In genomic region chr17:66241868-66242622, GRCm38 (mm10) we compare ENCODE assay signal across 7 mouse cellular contexts.
A peak's percentile ranks its signal among the peaks of the same experiment; 100 is the strongest.
DNase-seq lines count a peak whose midpoint lies in the region; ATAC-seq and TF ChIP-seq lines count a peak whose summit lies in the region.

No protein-coding gene starts in this region.

- no peak for ATAC-seq in intestine, embryonic 14.5 days (replicated peaks; ENCODE audit: low FRiP score, low TSS enrichment, low read depth)

- H3K9me3 ChIP-seq in intestine, embryonic 14.5 days (ENCODE audit: control insufficient read depth, low read length) = no peaks in the 10 kb centered on the region

- H3K4me1 ChIP-seq in intestine, embryonic 14.5 days (replicated peaks; ENCODE audit: control insufficient read depth, insufficient read depth, low read length) = peaks cover 14% of the 10 kb centered on the region
- H3K4me1 ChIP-seq in cerebellum, adult 2 months (ENCODE audit: control insufficient read depth, insufficient read depth, low read length) = peaks cover 5% of the 10 kb centered on the region; the same call in 1 of the 2 replicates

- 0 out of 2 replicates have a peak overlapping the region, but pooled peaks have one; percentile 2 for H3K4me3 ChIP-seq in intestine, embryonic 14.5 days (ENCODE audit: low read depth, low read length)
- no peak overlapping the region for H3K4me3 ChIP-seq in cerebellum, adult 2 months (replicated peaks; ENCODE audit: insufficient read depth, low read depth, low read length)

- DNase-seq in adrenal gland, adult 2 months = peak; percentile 65
- DNase-seq in embryo, embryonic 10.5 days (ENCODE audit: low spot score) = peak; percentile 88
- DNase-seq in intestine, embryonic 14.5 days (ENCODE audit: low spot score) = peak; percentile 57
- DNase-seq in lung, postnatal 14 days = peak; percentile 25
- no peak for DNase-seq in cerebellum, adult 11 months
- no peak for DNase-seq in cerebellum, adult 2 months
- DNase-seq in spleen, adult 12 weeks (ENCODE audit: low spot score) = no peak

- no peaks in the 10 kb centered on the region for H3K36me3 ChIP-seq in intestine, embryonic 14.5 days (ENCODE audit: control insufficient read depth, insufficient read depth, low read length)

- no peak for TF ChIP-seq POLR2A in cerebellum, adult 2 months (IDR thresholded peaks at IDR 0.05; ENCODE audit: borderline replicate concordance, insufficient read depth, low read length)

- no peak for TF ChIP-seq CTCF in cerebellum, adult 2 months (IDR thresholded peaks at IDR 0.05; ENCODE audit: borderline replicate concordance, insufficient read depth, low read depth, low read length)

- H3K4me2 ChIP-seq in intestine, embryonic 14.5 days (ENCODE audit: low read length) = peak overlapping the region; percentile 25

- no peaks in the 10 kb centered on the region for H3K27me3 ChIP-seq in intestine, embryonic 14.5 days (replicated peaks; ENCODE audit: control insufficient read depth, insufficient read depth, low read length)
- no peaks in the 10 kb centered on the region for H3K27me3 ChIP-seq in cerebellum, adult 2 months (ENCODE audit: control insufficient read depth, insufficient read depth, low read length)

- peak overlapping the region; percentile 29; the same call in 1 of the 2 replicates for H3K27ac ChIP-seq in intestine, embryonic 14.5 days (ENCODE audit: low read depth)
- H3K27ac ChIP-seq in cerebellum, adult 2 months (ENCODE audit: insufficient read depth, low read length) = no peak overlapping the region

- WGBS in intestine, embryonic 14.5 days = 17% methylated on average over 9 of the region's 9 CpGs
- WGBS in cerebellum, adult 2 months = 65% methylated on average over 9 of the region's 9 CpGs

- H3K9ac ChIP-seq in intestine, embryonic 14.5 days (ENCODE audit: low read length) = no peak overlapping the region

Comparison
In these comparisons a context has a peak if more than half of its experiments do, and no peak if none do; other contexts are left out.
1. DNase-seq: peak in adrenal gland, adult 2 months (single experiment), embryo, embryonic 10.5 days (single experiment), intestine, embryonic 14.5 days (single experiment) and lung, postnatal 14 days (single experiment); none in cerebellum, adult 11 months (single experiment), cerebellum, adult 2 months (0 of 2) and spleen, adult 12 weeks (single experiment).